Mouse (Mus musculus): ENCODE results near the gene Pld2.
"Not testable (repeated sequence)": the region's sequence is repeated elsewhere in the genome, so short reads cannot be mapped to it uniquely, and the experiment has no call there.

Gene Pld2

GRCm38 (mm10) chr11:70526211-70526610 is 13.7 kb upstream of the Pld2 start:
- DNase-seq = no peak

DNA sequence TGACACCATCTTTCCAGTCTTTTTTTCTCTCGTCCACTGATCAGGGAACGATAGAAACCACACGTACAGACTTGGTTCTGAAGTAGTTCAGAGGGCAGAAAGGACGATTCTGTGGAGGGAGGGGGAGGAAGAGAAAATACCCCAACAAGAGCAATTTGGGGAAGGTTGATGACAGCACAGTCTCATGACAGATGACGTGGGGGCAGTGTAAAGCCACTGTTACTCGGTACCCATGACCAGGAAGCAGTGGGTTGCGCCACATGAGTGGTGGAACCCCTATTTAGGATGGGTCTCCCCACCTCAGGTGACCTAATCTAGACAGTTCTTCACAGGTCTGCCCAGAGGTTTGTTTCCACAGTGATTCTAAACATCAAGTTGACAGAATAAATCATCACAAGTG is 11.3 kb upstream of the Pld2 start:
- no peak for DNase-seq

GRCm38 (mm10) chr11:70531065-70531464 is 8.8 kb upstream of the Pld2 start:
- not testable (repeated sequence) for DNase-seq

DNA sequence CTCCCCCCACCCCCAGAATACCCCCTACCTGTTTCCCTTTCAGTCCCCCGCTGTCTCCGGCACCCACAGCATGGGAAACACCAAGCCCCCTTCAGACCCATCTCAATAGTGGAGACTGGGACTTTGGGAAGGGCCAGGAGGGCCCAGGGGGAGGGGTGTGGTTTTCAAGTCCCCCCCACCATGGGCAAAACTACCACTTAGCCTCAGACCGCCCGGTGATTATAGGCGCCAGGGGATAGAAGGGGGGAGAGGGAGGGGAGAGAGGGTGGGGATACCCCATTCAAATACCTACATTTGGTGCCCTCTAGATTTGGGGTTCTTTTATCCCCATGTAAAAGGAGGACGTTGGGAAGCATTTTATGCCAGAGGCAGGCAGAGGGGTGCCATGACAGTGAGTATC is 7.0 kb upstream of the Pld2 start, which contains the start of gene Gm40193:
Gm40193 (minus strand) TSS at position 101 of the 400 bp plus-strand sequence.
- DNase-seq = no peak

- DNase-seq = no peak
These were observed 441 bp upstream of the Pld2 start for GRCm38 (mm10) chr11:70539423-70539822.

- no peak for DNase-seq
These were observed 1.1 kb downstream of the Pld2 start for GRCm38 (mm10) chr11:70540928-70541327.

DNA sequence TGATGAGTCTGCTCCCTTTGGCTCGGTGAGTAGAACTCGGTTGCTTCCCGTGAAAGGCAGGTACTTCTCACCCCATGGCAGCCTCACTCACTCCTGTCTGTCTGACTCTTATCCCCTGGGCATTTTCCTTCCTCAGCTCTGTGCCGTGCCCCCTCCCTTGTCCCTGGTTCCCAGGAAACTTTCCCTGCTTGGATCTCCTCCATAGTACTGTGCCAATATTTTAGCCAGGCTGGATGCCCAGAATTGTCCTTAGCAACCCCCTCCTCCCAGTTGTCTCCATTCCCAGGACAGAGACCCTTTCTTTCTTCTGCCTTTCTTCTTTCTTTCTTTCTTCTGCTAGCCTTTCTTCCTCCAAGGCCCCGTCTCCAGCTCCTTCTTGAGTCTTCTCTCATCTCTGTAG is 1.6 kb downstream of the Pld2 start:
- DNase-seq = no peak

- no peak for DNase-seq
These were observed 4.6 kb downstream of the Pld2 start for GRCm38 (mm10) chr11:70544496-70544895.

DNA sequence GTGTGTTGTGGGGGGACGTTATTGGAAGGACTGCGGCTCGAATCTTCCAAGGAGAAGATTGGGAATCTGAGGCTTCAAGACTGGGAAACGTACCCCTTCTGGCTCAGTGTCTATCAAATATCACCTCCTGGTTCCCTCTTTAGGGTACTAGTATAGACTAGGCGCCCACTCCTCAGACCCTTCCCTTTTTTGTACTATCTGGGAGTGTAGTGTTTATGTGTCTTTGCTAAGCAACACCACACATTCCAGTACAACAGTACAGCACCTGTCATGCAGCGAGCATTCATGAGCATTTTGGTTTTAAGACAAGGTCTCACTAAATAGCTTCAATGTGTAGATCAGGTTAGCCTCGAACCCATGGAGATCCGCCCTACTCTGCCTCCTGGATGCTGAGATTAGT is 11.7 kb downstream of the Pld2 start:
- no peak for DNase-seq

DNA sequence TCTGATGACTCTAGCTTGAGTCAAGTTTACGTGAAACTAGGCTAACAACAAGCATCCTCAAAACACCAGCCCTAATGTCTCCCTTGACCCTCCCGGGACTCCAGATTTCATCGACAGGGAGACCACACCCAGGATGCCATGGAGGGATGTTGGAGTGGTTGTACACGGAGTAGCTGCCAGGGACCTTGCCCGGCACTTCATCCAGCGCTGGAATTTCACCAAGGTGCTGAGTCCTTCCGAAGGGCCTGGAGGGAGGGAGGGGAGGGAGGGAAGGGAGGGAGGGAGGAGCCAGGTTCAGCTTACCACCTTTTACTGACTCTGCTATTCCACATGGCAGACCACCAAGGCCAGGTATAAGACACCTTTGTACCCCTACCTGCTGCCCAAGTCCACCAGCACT is 14.1 kb downstream of the Pld2 start:
- peak in 1 of 2 experiments; percentile 33 for DNase-seq

GRCm38 (mm10) chr11:70557545-70557944 is 17.7 kb downstream of the Pld2 start:
- DNase-seq = no peak

DNA sequence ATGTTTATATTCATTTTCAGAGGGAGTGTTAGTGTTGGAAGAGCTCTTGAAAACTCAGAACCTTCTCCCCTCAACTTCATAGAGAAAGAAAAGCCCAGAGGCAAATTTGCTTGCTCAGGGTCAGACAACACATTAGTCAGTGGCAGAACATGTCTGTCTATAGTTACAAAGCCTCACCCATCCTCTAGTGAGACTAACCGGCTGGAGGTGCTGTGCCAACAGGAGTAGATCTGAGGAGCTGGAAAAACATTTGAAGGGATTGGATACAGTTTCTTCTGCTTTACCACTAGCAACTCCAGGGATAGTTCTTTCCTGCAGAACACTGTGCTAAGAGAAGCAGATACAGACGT is 22.0 kb downstream of the Pld2 start:
- DNase-seq = no peak

DNA sequence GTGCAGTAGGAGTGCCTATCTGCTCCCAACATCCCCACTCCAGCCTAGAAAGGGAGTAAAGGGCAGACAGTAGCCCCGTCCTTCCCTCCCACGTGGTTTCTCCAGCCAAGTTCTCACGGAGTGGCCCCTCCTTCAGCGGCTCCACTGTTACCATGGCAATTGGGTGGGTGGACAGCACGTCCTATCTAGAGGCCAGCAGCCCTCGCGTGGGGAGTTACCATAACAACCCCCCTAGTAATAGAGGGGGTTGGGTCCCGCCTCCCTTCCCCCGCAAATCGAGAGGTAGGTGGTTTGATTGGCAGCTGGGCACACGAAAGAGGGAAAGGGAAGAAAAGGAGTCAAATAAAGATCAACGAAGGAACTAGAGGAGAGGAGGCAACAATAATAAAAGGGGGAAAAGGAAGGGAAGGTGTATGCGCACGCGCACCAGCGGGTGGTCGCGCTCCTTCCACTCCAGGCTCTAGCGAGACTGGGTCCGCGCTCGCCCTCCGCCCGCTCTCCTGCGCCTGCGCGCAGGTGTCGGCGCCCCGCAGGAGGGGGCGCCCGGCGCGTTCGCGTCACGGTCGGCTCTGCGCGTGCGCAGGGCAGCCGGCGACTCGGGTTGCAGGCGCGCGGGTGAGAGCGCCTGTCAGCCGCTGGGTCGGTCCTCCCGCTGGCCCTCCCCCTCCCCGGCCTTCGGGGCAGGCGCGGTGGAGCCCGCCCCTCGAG is 22.6 kb downstream of the Pld2 start, which contains the start of gene Mink1:
Mink1 (plus strand) TSS at position 595 of the 708 bp plus-strand sequence.
- peak; percentile 87 to 91 for DNase-seq

- no peak for DNase-seq
These were observed 23.2 kb downstream of the Pld2 start for GRCm38 (mm10) chr11:70562995-70563469.

DNA sequence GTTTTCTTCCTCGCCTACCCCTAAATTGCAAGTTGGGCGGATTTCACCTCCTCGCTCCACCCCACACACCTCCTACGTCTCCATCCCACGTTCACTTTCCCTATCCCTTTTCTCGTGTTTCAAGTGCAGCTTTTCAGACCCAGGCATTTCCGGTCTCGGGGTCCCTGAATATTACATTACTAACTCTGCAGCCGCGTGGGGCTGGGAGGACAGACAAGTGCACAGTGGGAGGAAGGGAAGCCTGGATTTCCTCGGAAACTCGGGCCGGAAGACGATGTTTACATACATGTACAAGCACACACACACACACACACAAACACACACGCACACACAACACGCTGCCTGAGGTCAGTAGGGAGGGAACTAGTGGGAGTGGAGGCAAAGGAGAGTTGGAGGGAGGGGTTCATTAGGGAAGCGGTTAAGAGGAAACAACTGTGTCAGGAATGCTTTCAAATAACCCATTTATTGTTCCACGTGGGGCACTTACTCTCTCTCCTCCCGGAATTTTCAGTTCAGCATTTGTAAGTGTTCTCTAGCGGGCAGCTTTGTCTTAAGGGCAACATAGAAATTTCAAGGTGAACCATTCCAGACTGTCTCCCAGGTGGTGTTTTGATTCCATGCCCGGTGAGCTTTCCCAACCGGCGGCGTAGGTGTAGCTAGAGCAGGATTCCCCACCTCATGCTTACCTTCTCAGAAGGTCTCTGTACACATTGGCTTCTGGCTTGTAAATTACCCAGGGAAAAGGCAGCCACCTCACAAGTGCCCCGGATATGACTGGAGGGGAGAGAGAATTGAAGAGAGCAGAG is 23.8 kb downstream of the Pld2 start:
- peak; percentile 63 to 73 for DNase-seq

DNA sequence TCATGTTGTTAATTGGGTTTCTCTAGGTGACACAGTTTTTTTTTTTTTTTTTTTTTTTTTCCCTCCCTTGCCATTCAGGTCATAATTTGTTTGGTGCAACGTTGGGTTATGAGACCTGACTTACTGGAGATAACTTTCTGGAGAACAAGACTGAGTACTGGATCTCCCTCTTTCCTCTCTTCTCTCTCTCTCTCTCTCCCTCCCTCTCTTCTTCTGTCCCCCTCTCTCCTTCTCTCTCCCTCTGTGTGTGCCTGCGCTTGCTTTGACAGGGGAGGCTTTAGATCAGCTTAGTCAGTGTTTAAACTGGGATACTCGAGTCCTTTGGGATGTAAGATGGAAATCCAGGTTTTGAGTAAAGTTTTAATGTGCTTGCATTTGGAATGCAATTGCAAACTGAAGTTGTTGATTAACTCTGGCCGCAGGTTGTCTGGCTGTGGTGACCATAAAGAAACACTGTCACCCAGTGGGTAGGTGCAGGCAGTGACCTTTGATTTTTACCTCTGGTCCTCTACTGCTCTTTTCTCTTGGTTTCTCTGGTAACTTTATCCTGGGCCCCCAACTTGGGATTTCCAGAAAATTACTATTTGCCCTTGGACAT is 24.5 kb downstream of the Pld2 start:
- DNase-seq = no peak

- DNase-seq = no peak
These were observed 26.7 kb downstream of the Pld2 start for GRCm38 (mm10) chr11:70566586-70566985.

GRCm38 (mm10) chr11:70570614-70571013 is 30.8 kb downstream of the Pld2 start:
- DNase-seq = not testable (repeated sequence)

GRCm38 (mm10) chr11:70571641-70572040 is 31.8 kb downstream of the Pld2 start:
- no peak for DNase-seq

DNA sequence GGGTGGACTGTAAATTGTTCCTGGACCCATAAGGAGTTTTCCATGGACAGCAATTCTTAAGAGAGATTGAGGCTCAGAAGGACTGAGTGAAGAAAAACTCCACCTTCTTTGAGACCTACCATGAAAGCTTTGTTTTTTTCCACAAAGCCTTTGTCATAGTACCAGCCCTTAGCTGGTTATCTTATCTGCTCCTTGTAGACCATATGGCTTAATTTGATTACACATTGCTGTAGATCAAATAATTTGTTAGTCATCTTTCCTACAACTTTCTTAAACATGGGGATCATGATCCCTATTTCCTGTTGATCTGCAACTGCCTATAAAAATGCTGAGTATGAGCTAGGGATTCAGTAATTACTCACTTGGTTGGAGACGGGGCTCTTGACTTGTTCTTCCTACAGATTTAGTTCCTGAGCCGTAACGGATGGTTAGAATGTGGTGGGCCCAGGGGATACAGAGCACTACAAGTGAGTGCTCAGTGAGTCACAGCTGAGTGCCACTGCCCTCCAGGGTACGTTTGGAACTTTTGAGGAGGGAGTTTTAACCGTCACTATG is 32.6 kb downstream of the Pld2 start:
- no peak for DNase-seq

DNA sequence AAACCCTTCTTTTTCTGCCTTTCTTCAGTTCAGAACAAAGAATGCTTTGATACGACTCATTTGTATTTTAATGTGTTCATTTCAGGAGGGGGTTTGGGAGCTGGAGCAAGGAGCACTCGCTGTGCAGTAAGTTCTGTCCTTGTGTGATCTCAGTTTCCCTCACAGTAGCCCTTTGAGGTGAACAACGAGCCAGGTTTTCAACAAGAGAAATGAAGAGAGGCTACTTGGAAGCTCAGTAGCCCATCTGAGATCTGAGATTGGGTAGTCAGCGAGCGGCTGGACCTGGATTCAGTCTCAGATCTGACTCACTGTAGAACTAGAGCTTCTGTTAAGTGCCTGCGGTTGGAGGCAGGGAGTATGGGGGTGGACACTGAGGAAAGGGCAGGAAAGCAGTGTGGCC is 34.0 kb downstream of the Pld2 start:
- no peak for DNase-seq

DNA sequence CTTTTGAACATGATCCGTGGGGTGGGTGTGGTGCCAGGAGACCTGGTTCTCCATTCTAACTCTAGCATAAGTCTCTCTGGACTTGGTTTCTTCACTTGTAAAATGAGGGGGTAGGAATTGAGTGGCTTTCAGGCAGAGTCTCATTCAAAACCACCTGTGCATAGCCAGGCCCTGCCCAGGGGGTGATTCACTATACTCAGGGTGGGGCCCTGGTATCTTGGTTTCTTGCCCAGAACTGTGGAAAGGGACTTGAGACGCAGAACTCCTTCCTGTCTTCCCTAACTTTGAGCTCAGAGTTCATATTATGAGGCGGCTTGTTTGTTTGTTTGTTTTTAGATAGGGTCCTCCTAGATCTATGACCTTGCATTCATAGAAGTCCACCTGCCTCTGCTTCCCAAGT is 37.3 kb downstream of the Pld2 start:
- peak; percentile 34 to 60 for DNase-seq

DNA sequence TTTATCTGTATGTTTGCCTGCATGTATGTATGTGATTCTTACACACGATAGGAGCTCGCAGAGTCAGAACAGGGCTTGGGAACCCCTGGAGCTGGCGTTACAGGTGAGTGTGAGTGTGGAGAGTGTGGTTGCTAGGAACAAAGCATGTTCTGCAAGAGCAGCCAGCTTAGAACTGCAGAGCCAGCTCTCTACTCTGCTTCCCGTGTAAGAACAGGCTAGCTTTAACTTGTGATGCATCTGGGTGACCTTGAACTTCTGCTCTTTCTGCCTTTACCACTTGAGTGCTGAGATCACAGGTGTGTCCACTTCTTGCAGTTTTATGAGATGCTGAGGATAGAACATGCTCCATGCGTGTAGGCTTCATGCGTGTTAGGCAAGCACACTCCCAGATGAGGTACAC is 39.1 kb downstream of the Pld2 start:
- DNase-seq = no peak

Measured in lung, adult 18-20 months (tissue).